Mouse (Mus musculus) layer of hippocampus, adult 2 months (tissue): ENCODE measurements around the gene Cd7. TPM values are rescaled to one million over a fixed set of nuclear protein-coding genes. Genes with fewer than 3 reads are reported as not detected.
A peak's percentile ranks its signal among the peaks of the same experiment; 100 is the strongest.
"Not testable (repeated sequence)": the region's sequence is repeated elsewhere in the genome, so short reads cannot be mapped to it uniquely, and the experiment has no call there.

Source experiments
- DNase-seq, 2 experiments: peaks; one replicate each; pipeline ENCODE4 v3.0.0; 2022; ENCODE audit warnings: low spot score in 2 of 2
- H3K27ac ChIP-seq: fragments of 200-600 bp; 2 replicates; pipeline ENCODE4 v1.8.1; 2022
- H3K4me3 ChIP-seq: fragments of 200-600 bp; 2 replicates; pipeline ENCODE4 v1.8.1; 2022; ENCODE audit warnings: mild to moderate bottlenecking
- CTCF ChIP-seq: fragments of 200-600 bp; conservative IDR thresholded peaks from 2 replicates; pipeline ENCODE4 v1.8.1; 2022; ENCODE audit warnings: antibody characterized with exemption, mild to moderate bottlenecking, moderate library complexity
- total RNA-seq, 2 experiments: library from RNA; stranded (reverse); gene quantifications; 2 replicates each; pipeline ENCODE4 v1.2.3; 2021

Cd7 gene
- total RNA-seq, 2 experiments from 2014 or later, result not detected

GRCm38 (mm10) chr11:121059471-121059870 lies 20.3 kb upstream of the Cd7 start:
- no peak for TF ChIP-seq CTCF

DNA sequence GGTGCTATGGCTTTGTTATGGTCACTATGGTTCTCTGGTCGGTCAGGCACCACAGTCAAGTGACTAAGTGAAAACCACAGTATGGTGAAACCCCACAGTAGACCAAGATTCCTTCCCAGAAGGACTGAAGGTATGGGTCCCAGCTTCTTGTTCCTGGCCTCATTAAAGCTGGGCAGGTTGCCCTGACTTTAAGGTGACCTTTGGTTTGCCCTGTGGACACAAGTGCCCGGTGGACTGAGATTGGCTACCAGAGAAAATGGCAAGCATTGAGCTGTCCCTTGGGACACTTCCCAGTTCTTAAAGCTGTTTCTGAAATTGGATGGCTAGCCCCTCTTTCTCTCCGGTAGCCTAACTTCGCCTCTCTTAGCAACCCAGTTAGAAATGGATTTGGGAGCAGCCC lies 19.7 kb upstream of the Cd7 start:
- no peak overlapping the region for H3K27ac ChIP-seq
- no peak overlapping the region for H3K4me3 ChIP-seq
- no peak for TF ChIP-seq CTCF
- DNase-seq, result no peak

More at GRCm38 (mm10) chr11:121059471-121059870, 20.3 kb upstream of the Cd7 start:
- no peak overlapping the region for H3K27ac ChIP-seq
- H3K4me3 ChIP-seq, result no peak overlapping the region
- DNase-seq, result no peak

DNA sequence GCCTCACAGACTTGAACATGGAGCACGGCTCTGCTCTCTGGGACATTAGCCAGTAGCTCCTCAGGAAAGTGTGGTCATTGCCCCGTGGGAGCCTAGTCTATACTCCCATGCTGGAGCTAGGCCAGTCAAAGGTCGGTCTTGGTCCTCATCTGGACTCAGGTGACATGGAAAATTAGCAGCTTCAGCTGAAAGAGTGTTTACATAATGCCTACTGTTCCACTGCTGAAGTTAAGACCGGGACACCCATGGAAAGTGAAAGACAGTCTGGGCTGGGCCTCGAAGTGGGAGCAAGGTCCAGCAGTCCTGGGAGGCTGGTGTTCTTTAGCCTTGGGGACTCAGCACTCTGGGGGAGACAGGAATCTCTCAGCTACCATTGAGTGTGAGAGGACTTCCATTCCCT lies 18.9 kb upstream of the Cd7 start:
- Histone ChIP-seq H3K4me3 (no peak overlapping the region), H3K27ac (no peak overlapping the region)
- no peak for TF ChIP-seq CTCF
- DNase-seq, result no peak

- H3K4me3 ChIP-seq, result no peak overlapping the region
- H3K27ac ChIP-seq, result no peak overlapping the region
- no peak for TF ChIP-seq CTCF
- DNase-seq, result no peak
Measured at GRCm38 (mm10) chr11:121056536-121057236, 17.5 kb upstream of the Cd7 start.

GRCm38 (mm10) chr11:121053536-121053935 lies 14.3 kb upstream of the Cd7 start:
- TF ChIP-seq CTCF, result peak; percentile 99
- DNase-seq, result peak; percentile 74 to 86
- H3K4me3 ChIP-seq, result no peak overlapping the region
- no peak overlapping the region for H3K27ac ChIP-seq

DNA sequence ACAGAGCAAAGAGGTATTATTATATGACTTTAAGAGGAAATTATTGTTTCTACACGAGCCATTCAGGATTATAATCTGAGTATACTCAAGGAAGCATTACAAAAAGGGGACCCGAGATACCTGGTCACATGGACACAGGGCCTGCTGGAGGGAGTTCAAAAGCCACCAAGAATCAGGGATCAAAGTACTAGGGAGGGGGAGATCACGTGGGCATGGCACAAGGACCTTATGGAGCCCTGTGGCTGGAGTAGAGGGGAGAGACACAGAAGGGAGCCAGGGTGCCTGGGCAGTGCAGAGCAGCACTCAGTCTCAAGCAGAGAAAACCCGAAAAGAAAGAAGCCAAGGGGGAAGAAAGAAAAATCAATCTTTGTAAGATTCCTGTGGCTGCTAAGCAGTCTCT lies 13.2 kb upstream of the Cd7 start:
- no peak overlapping the region for H3K27ac ChIP-seq
- no peak overlapping the region for H3K4me3 ChIP-seq
- no peak for TF ChIP-seq CTCF
- no peak for DNase-seq

GRCm38 (mm10) chr11:121051793-121052192 lies 12.6 kb upstream of the Cd7 start:
- TF ChIP-seq CTCF, result no peak
- no peak overlapping the region for H3K4me3 ChIP-seq
- no peak overlapping the region for H3K27ac ChIP-seq
- no peak for DNase-seq

DNA sequence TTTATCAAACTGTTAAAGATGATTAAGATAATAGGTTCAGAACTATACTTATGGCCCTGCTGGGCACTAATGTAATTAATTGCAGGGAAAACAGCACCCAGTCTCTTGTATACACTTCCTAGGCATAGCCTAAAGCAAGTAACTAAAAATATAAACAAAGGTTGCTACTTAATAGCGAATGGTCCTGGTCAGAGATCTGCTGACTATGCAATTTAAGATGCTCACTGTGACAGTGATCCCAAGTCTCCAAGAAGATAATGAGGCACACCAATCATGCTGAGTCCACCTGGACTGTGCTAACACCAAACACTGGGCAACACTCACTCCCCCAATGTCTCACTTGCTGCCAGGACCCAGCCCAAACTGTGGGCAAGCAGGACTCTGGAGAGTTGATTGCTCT lies 10.6 kb upstream of the Cd7 start:
- DNase-seq, result no peak
- TF ChIP-seq CTCF, result no peak
- no peak overlapping the region for H3K4me3 ChIP-seq
- no peak overlapping the region for H3K27ac ChIP-seq

DNA sequence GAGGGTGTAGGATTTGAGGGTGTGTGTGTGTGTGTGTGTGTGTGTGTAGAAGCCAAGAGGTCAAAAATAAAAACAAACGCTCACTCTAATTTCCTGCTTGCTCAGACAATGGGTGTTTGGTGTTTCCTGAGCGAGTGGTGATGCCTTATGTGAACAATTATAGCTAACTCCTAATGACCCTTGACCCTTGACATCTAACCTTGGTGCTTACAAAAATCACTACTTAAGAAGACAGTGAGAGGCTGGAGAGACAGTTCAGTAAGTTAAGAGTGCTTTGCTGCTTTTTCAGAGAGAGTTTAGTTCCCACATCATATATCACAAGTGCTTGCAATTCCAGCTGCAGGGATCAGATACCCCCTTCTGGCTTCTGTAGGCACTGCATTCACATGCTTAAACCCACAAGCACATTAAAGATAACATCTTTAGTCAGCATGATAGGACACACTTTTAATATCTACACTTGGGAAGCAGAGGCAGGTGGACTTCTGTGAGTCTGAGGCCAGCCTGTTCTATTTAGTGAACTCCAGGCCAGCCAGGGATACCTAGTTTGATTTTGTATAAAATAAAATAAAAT lies 8.7 kb upstream of the Cd7 start:
- no peak for DNase-seq
- Histone ChIP-seq H3K4me3 (no peak overlapping the region), H3K27ac (no peak overlapping the region)
- TF ChIP-seq CTCF, result peak; percentile 70

GRCm38 (mm10) chr11:121045286-121045685 lies 6.1 kb upstream of the Cd7 start:
- no peak overlapping the region for H3K4me3 ChIP-seq
- DNase-seq, result no peak
- no peak for TF ChIP-seq CTCF
- no peak overlapping the region for H3K27ac ChIP-seq

GRCm38 (mm10) chr11:121043025-121043424 lies 3.8 kb upstream of the Cd7 start:
- not testable (repeated sequence) for H3K4me3 ChIP-seq, H3K27ac ChIP-seq, DNase-seq

GRCm38 (mm10) chr11:121042480-121042879 lies 3.3 kb upstream of the Cd7 start:
- H3K27ac ChIP-seq, result no peak overlapping the region
- H3K4me3 ChIP-seq, result no peak overlapping the region
- TF ChIP-seq CTCF, result no peak
- DNase-seq, result no peak

- Histone ChIP-seq H3K27ac (no peak overlapping the region), H3K4me3 (no peak overlapping the region)
- TF ChIP-seq CTCF, result no peak
- no peak for DNase-seq
Measured at GRCm38 (mm10) chr11:121041636-121042035, 2.4 kb upstream of the Cd7 start.

GRCm38 (mm10) chr11:121041212-121041611 lies 2.0 kb upstream of the Cd7 start:
- no peak overlapping the region for H3K27ac ChIP-seq
- DNase-seq, result peak; percentile 72 to 89
- peak; percentile 88 for TF ChIP-seq CTCF

More at GRCm38 (mm10) chr11:121041212-121041611, 2.0 kb upstream of the Cd7 start:
- H3K4me3 ChIP-seq, result no peak overlapping the region
